Mouse (Mus musculus): Measurements from ENCODE around the gene Pusl1.

GRCm38 (mm10) chr4:155908751-155909150 is 17.2 kb upstream of the Pusl1 start:
- TF ChIP-seq CTCF (IDR thresholded peaks at IDR 0.05; ENCODE audit: extremely low read depth, insufficient read length, insufficient replicate concordance, low read depth, low read length), result no peak
- TF ChIP-seq POLR2A (IDR thresholded peaks at IDR 0.05; ENCODE audit: low read depth, low read length), result no peak

All from small intestine, adult 2 months (tissue).